Mouse (Mus musculus): Measurements from ENCODE around the gene Rrp9. TPM values are rescaled to one million over a fixed set of nuclear protein-coding genes. Genes with fewer than 3 reads are reported as not detected.
A peak's percentile ranks its signal among the peaks of the same experiment; 100 is the strongest.

The Rrp9 gene
- 10 to 100 TPM; 35.4 to 38.3 TPM for total RNA-seq (2021)
- long read RNA-seq, experiment 1, transcript Rrp9-201 (15 exons, 1,586 nt): major isoform, 24 of 28 reads
- long read RNA-seq, experiment 1, partial matches to known transcripts: 0 of 28 reads
- long read RNA-seq, experiment 1, other reads (novel, unspliced or antisense): 4 of 28 reads
- long read RNA-seq, experiment 2, transcript Rrp9-201 (15 exons, 1,586 nt): major isoform, 15 of 27 reads
- long read RNA-seq, experiment 2, partial matches to known transcripts: 1 of 27 reads
- long read RNA-seq, experiment 2, other reads (novel, unspliced or antisense): 11 of 27 reads

GRCm38 (mm10) chr9:106475663-106476001 lies at the start of gene Rrp9:
Gene Rrp9, plus strand, starts transcription at chr9:106475963.
- TF ChIP-seq CTCF (IDR thresholded peaks at IDR 0.05): no peak
- peak; percentile 10 to 16 for DNase-seq (ENCODE audit: extremely low spot score in 1 of 2, low spot score in 2 of 2)
- peak within 1 kb of the TSS; percentile 84 for H3K27ac ChIP-seq
- intact Hi-C loops (cut with DNase I): loop anchor here (1.0 to 2.0 kb wide), 3 partner anchors 27 to 187 kb away; partner anchors contain the start of gene Rpl29
- peak within 1 kb of the TSS; percentile 28; the same call in 1 of the 2 replicates for H3K4me3 ChIP-seq

GRCm38 (mm10) chr9:106428719-106429220 lies 47.0 kb upstream of the Rrp9 start:
- peak; percentile 5 for TF ChIP-seq CTCF (IDR thresholded peaks at IDR 0.05)
- intact Hi-C loops (cut with DNase I): loop anchor here (2.0 to 10.0 kb wide), 3 partner anchors 48 to 254 kb away; partner anchors contain the start of genes Parp3 and Wdr82
- H3K4me3 ChIP-seq: peak overlapping the region; percentile 75
- DNase-seq (ENCODE audit: extremely low spot score in 1 of 2, low spot score in 2 of 2): no peak
- peak overlapping the region; percentile 95 for H3K27ac ChIP-seq

GRCm38 (mm10) chr9:106429221-106430014 lies 46.3 kb upstream of the Rrp9 start, which contains the start of gene Rpl29:
Gene Rpl29, plus strand, starts transcription at chr9:106429454.
- Histone ChIP-seq H3K27ac (peak within 1 kb of the TSS; percentile 95), H3K4me3 (peak within 1 kb of the TSS; percentile 75)
- intact Hi-C loops (cut with DNase I): loop anchor here (2.0 to 10.0 kb wide), 3 partner anchors 47 to 255 kb away; partner anchors contain the start of genes Parp3 and Wdr82
- DNase-seq (ENCODE audit: extremely low spot score in 1 of 2, low spot score in 2 of 2): peak; percentile 92 to 94
- TF ChIP-seq CTCF (IDR thresholded peaks at IDR 0.05): no peak

- TF ChIP-seq CTCF (IDR thresholded peaks at IDR 0.05): no peak
- Histone ChIP-seq H3K4me3 (peak overlapping the region; percentile 75), H3K27ac (peak overlapping the region; percentile 95)
- DNase-seq (ENCODE audit: extremely low spot score in 1 of 2, low spot score in 2 of 2): no peak
- intact Hi-C loops (cut with DNase I): no loop called here
Measured at GRCm38 (mm10) chr9:106430015-106430264, 45.8 kb upstream of the Rrp9 start.

- Histone ChIP-seq H3K27ac (peak overlapping the region; percentile 67; the same call in 1 of the 2 replicates), H3K4me3 (no peak overlapping the region)
- DNase-seq (ENCODE audit: extremely low spot score in 1 of 2, low spot score in 2 of 2): peak in 1 of 2 experiments; percentile 60
- TF ChIP-seq CTCF (IDR thresholded peaks at IDR 0.05): no peak
- intact Hi-C loops (cut with DNase I): no loop called here
Measured at GRCm38 (mm10) chr9:106433389-106433788, 42.4 kb upstream of the Rrp9 start.

- Histone ChIP-seq H3K4me3 (no peak overlapping the region), H3K27ac (no peak overlapping the region)
- no peak for DNase-seq (ENCODE audit: extremely low spot score in 1 of 2, low spot score in 2 of 2)
- intact Hi-C loops (cut with DNase I): no loop called here
- TF ChIP-seq CTCF (IDR thresholded peaks at IDR 0.05): no peak
Measured at GRCm38 (mm10) chr9:106436566-106436965, 39.2 kb upstream of the Rrp9 start.

GRCm38 (mm10) chr9:106442680-106443079 lies 33.1 kb upstream of the Rrp9 start:
- intact Hi-C loops (cut with DNase I): no loop called here
- Histone ChIP-seq H3K27ac (no peak overlapping the region), H3K4me3 (no peak overlapping the region)
- DNase-seq (ENCODE audit: extremely low spot score in 1 of 2, low spot score in 2 of 2): no peak
- TF ChIP-seq CTCF (IDR thresholded peaks at IDR 0.05): peak; percentile 61

- intact Hi-C loops (cut with DNase I): no loop called here
- no peak overlapping the region for H3K4me3 ChIP-seq
- TF ChIP-seq CTCF (IDR thresholded peaks at IDR 0.05): no peak
- no peak overlapping the region for H3K27ac ChIP-seq
- DNase-seq (ENCODE audit: extremely low spot score in 1 of 2, low spot score in 2 of 2): no peak
Measured at GRCm38 (mm10) chr9:106444836-106445235, 30.9 kb upstream of the Rrp9 start.

- intact Hi-C loops (cut with DNase I): no loop called here
- peak; percentile 51 for TF ChIP-seq CTCF (IDR thresholded peaks at IDR 0.05)
- H3K27ac ChIP-seq: peak within 1 kb of the TSS; percentile 83
- H3K4me3 ChIP-seq: peak within 1 kb of the TSS; percentile 61
- DNase-seq (ENCODE audit: extremely low spot score in 1 of 2, low spot score in 2 of 2): peak; percentile 89 to 91
Measured at GRCm38 (mm10) chr9:106447348-106447747, 28.4 kb upstream of the Rrp9 start, which contains the start of the genes Abhd14b and Abhd14a. Gene Abhd14b, plus strand, starts transcription at chr9:106447459. Gene Abhd14a, minus strand, starts transcription at chr9:106447678.

GRCm38 (mm10) chr9:106447951-106448350 lies 27.8 kb upstream of the Rrp9 start:
- Histone ChIP-seq H3K4me3 (peak overlapping the region; percentile 61), H3K27ac (peak overlapping the region; percentile 83)
- intact Hi-C loops (cut with DNase I): loop anchor here (1.0 kb wide), 1 partner anchor 28 kb away; the partner anchor contains the start of gene Parp3
- no peak for TF ChIP-seq CTCF (IDR thresholded peaks at IDR 0.05)
- no peak for DNase-seq (ENCODE audit: extremely low spot score in 1 of 2, low spot score in 2 of 2)

GRCm38 (mm10) chr9:106448498-106449031 lies 27.2 kb upstream of the Rrp9 start:
- Histone ChIP-seq H3K27ac (peak overlapping the region; percentile 83), H3K4me3 (peak overlapping the region; percentile 61)
- peak; percentile 67 to 70 for DNase-seq (ENCODE audit: extremely low spot score in 1 of 2, low spot score in 2 of 2)
- peak; percentile 79 for TF ChIP-seq CTCF (IDR thresholded peaks at IDR 0.05)
- intact Hi-C loops (cut with DNase I): loop anchor here (1.0 kb wide), 1 partner anchor 28 kb away; the partner anchor contains the start of gene Parp3

Measured in left cerebral cortex, adult 2 months (tissue).